7 mouse cellular contexts compared by ENCODE assay signal in genomic region chr3:134302681-134303491, GRCm38 (mm10).
DNase-seq lines count a peak whose midpoint lies in the region; ATAC-seq and TF ChIP-seq lines count a peak whose summit lies in the region.

No protein-coding gene starts in this region.

- H3K27me3 ChIP-seq in lung, postnatal 0 days (replicated peaks; ENCODE audit: insufficient read depth, low read length): no peaks in the 10 kb centered on the region
- H3K27me3 ChIP-seq in limb, embryonic 15.5 days: no peaks in the 10 kb centered on the region

- H3K4me2 ChIP-seq in lung, postnatal 0 days (replicated peaks; ENCODE audit: low read depth, low read length): peak overlapping the region; percentile 9; the same call in 1 of the 2 replicates
- peak overlapping the region; percentile 38 for H3K4me2 ChIP-seq in limb, embryonic 15.5 days

- H3K4me1 ChIP-seq in lung, postnatal 0 days (ENCODE audit: insufficient read depth, low read depth, low read length): no peaks in the 10 kb centered on the region
- peaks cover 22% of the 10 kb centered on the region for H3K4me1 ChIP-seq in limb, embryonic 15.5 days

- 31% methylated on average over 21 of the region's 21 CpGs for WGBS in lung, postnatal 0 days
- 21% methylated on average over 21 of the region's 21 CpGs for WGBS in limb, embryonic 15.5 days

- no peak for ATAC-seq in lung, postnatal 0 days
- no peak for ATAC-seq in limb, embryonic 15.5 days (ENCODE audit: insufficient number of reproducible peaks, low FRiP score, low TSS enrichment, low read depth)
- no peak for ATAC-seq in granulocyte monocyte progenitor cell, adult 5-6 weeks (replicated peaks; ENCODE audit: poor library complexity, severe bottlenecking)

- no peaks in the 10 kb centered on the region for H3K36me3 ChIP-seq in lung, postnatal 0 days (ENCODE audit: insufficient read depth, low read length)
- H3K36me3 ChIP-seq in limb, embryonic 15.5 days: no peaks in the 10 kb centered on the region

- TF ChIP-seq EP300 in lung, postnatal 0 days (IDR thresholded peaks at IDR 0.05): no peak

- TF ChIP-seq CTCF in lung, postnatal 0 days (IDR thresholded peaks at IDR 0.05): no peak

- no peak overlapping the region for H3K4me3 ChIP-seq in lung, postnatal 0 days (ENCODE audit: low read depth, low read length)
- H3K4me3 ChIP-seq in limb, embryonic 15.5 days: peak overlapping the region; percentile 21

- intact Hi-C loops in heart, postnatal 10 days (cut with DNase I): no loop called here

- no peak overlapping the region for H3K9ac ChIP-seq in lung, postnatal 0 days (replicated peaks; ENCODE audit: low read depth)
- no peak overlapping the region for H3K9ac ChIP-seq in limb, embryonic 15.5 days

- no peaks in the 10 kb centered on the region for H3K9me3 ChIP-seq in lung, postnatal 0 days (ENCODE audit: low read length)
- no peaks in the 10 kb centered on the region for H3K9me3 ChIP-seq in limb, embryonic 15.5 days

- H3K27ac ChIP-seq in lung, postnatal 0 days (ENCODE audit: low read length): no peak overlapping the region
- no peak overlapping the region for H3K27ac ChIP-seq in limb, embryonic 15.5 days

- no peak for DNase-seq in lung, postnatal 0 days (ENCODE audit: low spot score)
- no peak for DNase-seq in lung, postnatal 36 days
- DNase-seq in embryo, embryonic 9.5 days (ENCODE audit: extremely low spot score): peak; percentile 39
- peak; percentile 18 to 31 for DNase-seq in heart, postnatal 10 days
- no peak for DNase-seq in thymus, postnatal 4 days

Comparison
In these comparisons a context has a peak if more than half of its experiments do, and no peak if none do; other contexts are left out.
1. DNase-seq: peak in embryo, embryonic 9.5 days (single experiment) and heart, postnatal 10 days (2 of 2); none in lung, postnatal 0 days (single experiment), lung, postnatal 36 days (single experiment) and thymus, postnatal 4 days (single experiment).